Mouse (Mus musculus) gastrocnemius, postnatal 36 days (tissue): Measurements from ENCODE around the gene Scd2. TPM values are rescaled to one million over a fixed set of nuclear protein-coding genes. Genes with fewer than 3 reads are reported as not detected.

Experiments used
- DNase-seq, 2 experiments: peaks; one replicate each; pipeline ENCODE4 v3.0.0; 2022
- intact Hi-C: fragments of 180-260 bp; cut with DNase I; formaldehyde crosslinking; loops from one replicate; pipeline ENCODE4 v1.15.1; 2025
- total RNA-seq, 2 experiments: library from RNA; stranded (reverse); gene quantifications; 2 replicates each; pipeline ENCODE4 v1.2.3; 2021

Gene Scd2
- total RNA-seq, 2 experiments from 2014 or later: 6.4 to 12.3 TPM

DNA sequence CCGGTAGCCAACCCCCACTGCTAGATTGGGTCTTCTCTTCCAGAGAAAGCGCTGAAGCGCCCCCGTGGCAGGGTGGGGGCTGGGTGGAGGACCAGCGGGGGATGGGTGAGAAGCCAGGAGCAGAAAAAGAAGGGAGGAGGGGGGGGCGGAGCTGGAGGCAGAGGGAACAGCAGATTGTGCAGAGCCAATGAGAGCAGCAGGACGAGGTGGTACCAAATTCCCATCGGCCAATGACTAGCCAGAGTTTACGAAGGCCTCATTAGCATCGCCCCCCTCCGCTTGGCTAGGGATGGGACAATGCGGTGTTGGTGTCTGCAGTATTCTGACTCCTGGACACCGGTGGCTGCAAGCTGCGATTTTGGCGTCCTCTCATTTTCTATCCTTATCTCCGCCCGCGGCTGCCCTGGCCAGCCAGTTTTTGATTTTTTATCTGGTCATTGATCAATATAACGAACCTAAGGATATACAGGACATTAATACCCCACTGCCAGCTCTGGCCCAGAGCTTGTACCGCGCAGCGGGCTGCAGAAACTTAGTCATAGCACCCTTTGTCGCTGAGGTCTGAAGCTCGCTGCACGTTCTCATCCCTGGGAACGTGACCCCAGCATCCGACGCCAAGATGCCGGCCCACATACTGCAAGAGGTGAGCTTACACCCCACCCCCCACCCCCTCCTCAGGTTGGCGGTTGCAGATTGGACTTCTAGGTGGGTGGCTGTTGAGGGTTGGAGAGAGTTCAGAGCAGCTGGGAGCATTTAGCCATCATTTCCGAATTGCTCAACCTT is 486 bp downstream of the Scd2 start:
- intact Hi-C loops: loop anchor here (1.0 to 2.0 kb wide), 2 partner anchors 49 to 99 kb away; no protein-coding TSS in a partner anchor
- peak; percentile 74 to 78 for DNase-seq

DNA sequence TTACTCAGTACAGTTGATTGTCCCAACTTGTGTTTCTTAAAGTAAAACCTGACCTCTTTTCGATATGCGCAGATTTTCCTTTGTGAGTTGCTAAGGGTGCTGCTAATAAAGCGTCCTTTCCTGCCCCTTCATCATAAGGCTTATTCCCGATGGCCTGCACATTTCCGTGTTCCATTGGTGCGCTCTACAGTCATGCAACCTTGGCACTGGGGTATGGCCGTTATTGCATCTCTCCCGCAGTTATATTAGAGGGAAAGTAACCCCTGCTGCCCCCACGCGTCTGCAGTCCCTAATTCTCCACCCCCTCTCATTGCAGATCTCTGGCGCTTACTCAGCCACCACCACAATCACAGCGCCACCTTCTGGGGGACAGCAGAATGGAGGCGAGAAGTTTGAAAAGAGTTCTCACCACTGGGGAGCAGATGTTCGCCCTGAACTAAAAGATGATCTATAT is 1.1 kb downstream of the Scd2 start:
- intact Hi-C loops: loop anchor here (1.0 to 2.0 kb wide), 2 partner anchors 49 to 100 kb away; no protein-coding TSS in a partner anchor
- DNase-seq: peak; percentile 77 to 78

DNA sequence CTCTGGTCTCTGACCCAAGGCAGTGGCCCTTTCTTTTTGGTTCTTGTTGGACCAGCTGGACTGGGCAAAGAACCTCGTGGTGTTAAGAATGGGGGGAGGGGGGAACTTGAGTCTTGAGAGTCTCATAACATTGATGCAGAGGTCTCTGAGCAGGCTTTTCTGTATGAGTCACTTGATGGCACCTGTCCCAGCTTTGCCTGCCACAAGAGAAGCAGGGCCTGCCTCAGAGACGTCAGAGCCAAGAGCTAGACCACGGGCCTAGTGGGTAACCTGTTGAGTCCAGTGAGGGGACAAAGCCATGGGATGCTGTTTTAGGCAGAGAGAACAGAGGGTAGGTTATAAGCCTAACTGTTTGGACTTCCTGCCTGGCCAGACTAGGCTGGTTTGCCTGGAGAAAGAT is 1.8 kb downstream of the Scd2 start:
- no peak for DNase-seq
- intact Hi-C loops: loop anchor here (2.0 kb wide), 1 partner anchor 100 kb away; no protein-coding TSS in a partner anchor

DNA sequence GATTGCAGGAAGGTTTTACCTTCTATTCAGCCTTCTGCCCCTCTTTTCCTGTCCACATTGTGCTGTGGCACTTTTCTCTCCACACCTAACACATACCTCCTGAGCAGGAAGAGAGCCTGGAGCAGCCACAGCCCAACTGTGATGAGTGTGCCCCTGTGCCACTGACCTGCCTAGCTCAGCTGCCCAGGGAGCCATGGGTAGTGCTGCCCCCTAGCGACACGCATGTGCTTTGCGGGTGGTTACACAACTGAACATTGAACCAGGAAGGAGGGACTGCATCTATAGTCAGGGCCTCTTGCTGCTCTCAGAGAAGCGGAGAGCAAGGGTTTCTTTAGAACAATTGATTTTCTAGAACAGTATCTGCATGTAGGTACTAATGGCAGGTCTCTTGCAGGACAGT is 2.3 kb downstream of the Scd2 start:
- peak; percentile 77 to 82 for DNase-seq
- intact Hi-C loops: loop anchor here (2.0 kb wide), 1 partner anchor 101 kb away; no protein-coding TSS in a partner anchor

DNA sequence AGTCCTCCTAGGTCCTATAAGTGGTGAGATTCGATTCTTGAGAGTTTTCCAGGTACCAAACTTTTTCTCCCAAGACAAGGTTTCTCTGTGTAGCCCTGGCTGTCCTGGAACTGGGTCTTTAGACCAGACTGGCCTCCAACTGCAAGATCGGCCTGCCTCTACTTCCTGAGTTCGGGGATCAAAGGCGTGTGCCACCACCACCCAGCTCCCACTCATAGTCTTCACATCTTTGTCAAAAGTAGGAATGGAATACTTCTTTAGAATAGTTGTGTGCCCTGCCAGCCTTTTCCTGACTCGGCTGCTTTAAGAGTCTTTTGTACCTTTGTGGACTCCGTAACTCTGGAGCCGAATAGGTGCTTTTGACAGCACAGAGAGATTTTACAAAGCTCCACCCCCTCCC is 2.7 kb downstream of the Scd2 start:
- DNase-seq: no peak
- intact Hi-C loops: no loop called here

DNA sequence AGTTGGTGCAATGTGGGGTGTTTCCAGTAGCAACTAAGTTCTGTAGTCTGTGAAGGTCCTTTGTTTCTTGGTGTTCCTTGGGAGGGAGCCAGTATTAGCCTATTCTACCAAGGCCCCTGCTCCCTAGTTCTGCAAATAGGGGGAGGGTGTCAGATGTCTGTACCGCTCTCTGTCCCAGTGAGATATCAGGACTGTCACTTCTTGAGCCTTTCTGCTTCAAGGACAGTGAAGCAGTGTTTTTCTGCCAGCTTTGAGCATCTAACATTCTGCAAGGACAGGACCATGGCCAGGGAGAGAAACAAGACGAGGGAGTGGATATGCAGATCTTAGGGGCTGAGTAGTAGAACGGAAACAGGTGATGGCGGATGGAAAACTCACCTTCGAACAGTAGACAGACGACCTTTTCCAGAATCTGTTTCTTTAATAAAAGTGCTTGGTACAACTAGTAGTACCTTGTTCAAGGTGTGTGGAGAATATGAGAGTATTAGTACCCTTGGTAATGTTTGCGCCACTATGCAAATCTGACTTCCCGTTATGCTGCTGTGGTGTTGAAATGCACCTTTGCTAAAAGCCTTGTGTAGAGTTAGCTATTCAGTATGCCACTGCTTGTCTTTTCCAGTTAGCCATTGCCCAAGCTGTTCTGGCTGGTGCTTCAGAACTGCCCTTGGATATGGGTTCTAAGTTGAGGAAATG is 3.7 kb downstream of the Scd2 start:
- intact Hi-C loops: no loop called here
- no peak for DNase-seq

DNA sequence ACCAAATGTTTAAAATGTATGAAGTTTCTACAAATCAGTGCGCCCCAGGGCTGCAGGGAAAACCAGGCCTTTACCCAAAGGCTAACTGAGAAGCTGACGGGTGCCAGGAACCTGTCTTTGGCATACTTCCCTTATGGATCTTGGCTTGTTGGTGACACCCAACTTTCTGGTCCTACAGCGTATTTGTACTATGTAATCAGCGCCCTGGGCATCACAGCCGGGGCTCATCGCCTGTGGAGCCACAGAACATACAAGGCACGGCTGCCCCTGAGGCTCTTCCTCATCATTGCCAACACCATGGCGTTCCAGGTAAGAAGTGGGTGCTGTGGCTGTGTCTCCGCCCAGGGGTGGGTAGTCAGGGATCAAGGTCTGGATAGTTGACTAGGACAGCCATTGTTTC is 4.4 kb downstream of the Scd2 start:
- DNase-seq: no peak
- intact Hi-C loops: no loop called here

DNA sequence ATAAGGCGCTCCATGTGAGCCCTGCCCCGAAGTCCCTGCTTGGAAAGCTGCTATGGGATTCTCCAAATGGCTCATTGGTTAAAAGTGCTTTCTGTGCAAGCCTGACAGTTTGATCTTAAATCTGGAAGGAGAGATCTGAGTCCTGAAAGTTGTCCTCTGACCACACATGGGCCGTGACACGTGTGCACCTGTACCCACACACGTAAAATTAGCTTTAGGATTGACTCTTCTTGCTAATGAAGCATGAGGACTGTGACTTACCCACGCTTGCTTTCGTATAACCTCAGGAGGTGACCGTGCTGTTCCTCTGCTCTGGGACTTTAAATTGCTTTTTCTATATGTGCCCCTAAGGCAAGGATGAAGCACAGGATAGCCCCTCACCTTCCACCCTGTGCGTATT is 5.6 kb downstream of the Scd2 start:
- intact Hi-C loops: no loop called here
- no peak for DNase-seq

DNA sequence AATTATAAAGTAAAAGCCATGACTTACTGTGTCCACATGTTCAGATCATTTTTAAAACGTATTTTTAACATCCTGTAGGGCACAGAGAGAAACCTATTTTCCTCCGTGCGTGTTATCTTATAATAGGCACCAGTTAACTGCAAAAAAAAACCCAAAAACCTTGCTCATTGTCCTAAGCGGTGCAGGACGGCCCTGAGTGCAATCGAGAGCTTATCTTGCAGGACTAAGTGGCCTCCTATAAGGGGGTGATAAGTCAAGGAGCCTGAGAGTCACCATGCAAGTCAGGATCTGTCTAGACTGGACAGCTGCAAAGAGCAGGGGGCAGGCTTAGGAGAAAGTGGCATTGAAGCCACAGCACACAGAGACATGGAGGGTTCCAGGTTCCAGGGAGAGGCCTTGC is 6.4 kb downstream of the Scd2 start:
- DNase-seq: no peak
- intact Hi-C loops: no loop called here

DNA sequence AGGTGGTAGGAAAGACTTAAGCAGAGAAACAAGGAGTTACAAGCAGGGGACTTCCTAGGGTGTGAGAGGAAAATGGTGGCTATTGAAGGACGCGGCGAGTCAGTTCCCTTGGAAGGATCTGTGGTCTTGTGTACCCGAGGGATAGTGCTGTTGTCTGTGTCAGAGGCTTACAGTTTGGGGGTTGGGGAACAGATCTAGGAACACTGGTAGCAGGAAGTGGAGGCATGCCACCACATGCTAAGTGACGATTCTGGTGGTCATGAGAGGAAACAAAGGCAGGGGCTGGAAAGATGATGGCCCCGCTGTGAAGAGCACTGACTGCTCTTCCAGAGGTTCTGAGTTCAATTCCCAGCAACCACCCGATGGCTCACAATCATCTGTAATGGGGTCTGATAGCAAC is 7.0 kb downstream of the Scd2 start:
- DNase-seq: no peak
- intact Hi-C loops: no loop called here

DNA sequence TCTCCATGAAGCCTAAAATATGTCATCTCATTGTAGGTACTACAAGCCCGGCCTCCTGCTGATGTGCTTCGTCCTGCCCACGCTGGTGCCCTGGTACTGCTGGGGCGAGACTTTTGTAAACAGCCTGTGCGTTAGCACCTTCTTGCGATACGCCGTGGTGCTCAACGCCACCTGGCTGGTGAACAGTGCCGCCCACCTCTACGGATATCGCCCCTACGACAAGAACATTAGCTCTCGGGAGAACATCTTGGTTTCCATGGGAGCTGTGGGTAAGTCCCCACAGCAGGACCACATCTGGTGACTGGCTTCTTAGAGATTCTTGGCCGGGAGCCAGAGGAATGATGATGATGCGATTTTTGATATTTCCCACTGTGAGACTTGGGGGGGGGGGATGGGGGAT is 7.7 kb downstream of the Scd2 start:
- DNase-seq: peak in 1 of 2 experiments; percentile 14
- intact Hi-C loops: no loop called here

DNA sequence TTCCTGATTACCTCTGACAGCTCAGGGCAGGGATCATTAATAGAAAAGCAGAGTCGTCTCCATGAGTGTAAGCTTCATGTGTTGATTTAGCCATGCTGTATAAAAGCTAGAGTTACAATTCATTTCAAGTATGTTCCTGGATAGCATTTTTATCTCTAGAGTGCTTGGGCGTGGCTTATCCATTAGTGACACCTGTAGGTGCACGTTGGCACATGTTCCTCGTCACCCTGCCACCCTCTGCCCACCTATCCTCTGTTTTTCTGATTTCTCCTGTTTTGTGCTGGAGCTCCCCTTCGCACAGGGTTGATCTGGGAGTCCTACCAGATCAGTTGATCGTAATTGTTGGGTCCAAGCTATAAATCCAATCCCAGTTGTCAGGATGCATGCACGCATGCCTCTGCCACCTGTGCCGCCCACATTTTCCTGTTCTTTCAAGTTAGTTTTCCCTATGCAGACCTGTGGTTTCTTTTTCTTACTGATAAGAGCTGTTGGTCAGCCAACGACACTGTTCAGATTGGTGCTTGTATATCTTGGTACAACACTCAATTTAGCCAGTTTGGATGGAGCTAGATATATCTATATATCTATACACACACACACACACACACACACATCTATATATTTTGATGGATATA is 8.3 kb downstream of the Scd2 start:
- intact Hi-C loops: no loop called here
- DNase-seq: peak in 1 of 2 experiments; percentile 3

DNA sequence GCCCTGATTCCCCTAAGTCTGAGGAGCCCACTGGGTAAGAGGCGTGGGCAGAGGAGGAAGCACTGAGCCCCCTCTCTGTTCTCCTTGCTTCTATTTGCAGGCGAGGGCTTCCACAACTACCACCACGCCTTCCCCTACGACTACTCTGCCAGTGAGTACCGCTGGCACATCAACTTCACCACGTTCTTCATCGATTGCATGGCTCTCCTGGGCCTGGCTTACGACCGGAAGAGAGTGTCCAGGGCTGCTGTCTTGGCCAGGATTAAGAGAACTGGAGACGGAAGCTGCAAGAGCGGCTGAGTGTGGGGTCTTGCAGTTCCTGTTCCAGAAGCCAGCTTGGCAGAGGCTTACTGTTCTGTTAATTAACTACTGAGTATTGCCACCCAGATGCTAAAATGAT is 9.4 kb downstream of the Scd2 start:
- DNase-seq: no peak
- intact Hi-C loops: no loop called here

DNA sequence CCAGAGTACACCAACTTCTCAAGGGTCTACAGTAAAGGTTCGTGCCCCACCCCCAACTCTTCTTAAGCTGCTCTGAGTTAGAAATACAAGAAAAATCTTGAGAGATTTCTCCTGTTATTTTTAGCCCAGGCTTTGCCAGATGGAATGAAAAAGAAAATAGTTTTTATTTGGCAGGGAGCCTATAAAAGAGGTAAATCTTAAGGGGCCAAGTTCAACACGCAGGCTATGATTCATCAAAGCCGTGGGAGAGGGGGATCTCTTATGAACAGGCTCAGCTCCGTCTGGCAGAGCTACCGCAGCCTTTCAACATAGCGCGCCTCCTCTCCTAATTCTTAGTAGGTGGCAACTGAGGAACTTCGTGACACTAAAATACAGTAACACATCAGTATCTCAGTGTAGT is 10.0 kb downstream of the Scd2 start:
- intact Hi-C loops: no loop called here
- no peak for DNase-seq

DNA sequence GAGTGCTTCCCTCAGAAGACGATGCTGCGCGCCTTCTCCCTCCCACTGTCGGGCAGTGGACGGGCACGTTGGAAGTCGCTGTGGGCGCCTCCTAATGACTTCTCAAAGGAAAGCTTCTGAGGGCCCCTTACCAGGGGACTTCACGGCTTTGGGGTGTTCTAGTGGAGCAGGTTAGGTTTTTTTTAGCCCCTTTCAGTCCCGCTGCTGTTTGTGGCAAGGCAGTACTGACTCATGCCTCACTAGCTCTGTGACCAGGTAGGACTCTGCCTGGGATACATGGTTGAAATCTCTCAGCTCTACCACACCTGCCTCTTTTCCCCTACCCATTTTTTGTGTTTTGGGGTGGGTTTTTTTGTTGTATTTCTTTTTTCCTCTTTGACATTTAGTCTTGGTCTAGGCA is 10.9 kb downstream of the Scd2 start:
- DNase-seq: no peak
- intact Hi-C loops: no loop called here

DNA sequence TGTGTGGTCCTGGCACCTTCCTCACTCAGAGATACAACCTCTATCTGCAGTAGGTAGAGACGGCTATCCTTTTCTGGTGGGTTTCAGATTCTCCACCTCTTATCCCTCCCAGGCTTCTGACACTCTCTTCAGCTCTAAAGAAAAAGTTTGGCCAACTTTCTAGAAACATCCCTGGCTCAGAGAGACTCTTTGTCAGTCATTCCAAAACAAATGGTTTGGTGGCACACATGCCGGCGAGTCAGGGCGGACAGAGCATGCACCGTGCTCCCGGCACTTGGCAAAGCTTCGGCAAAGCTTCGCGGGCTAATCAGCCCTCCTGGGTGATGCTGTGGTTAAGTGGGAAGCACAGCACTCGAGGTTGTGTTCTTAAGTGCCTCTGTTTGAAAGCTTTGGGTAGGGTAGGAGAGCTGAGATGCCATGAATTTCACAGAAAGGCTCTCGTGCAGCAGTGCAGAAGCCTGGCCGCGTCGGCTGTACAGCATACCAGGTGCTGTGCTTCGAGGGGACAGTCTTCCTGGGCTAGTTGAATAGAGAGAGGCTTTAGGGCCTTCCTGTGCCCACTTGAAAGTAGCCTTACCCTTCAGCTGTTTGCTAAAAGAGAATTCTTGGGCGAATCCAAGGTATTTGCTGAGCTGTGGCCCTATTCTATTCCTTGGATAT is 11.5 kb downstream of the Scd2 start:
- intact Hi-C loops: no loop called here
- no peak for DNase-seq

DNA sequence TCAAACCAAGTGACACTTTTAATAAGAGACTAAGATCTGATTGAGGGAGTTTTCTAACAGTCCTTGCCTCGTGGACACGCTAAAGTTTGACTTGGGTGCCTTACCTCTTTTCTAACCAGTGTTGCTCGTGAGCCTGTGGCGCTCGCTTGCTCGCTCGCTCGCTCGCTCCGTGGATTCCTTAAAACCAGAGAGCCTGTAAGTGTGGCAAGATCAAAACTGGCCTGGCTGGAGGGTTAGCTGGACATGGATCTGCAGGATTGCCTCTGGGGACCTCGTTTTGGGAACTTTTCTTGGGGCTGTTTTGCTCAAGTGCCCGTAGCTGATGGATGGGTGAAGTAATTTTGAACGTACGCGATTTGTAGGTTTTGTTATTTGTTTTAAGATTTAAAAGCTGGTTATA is 12.2 kb downstream of the Scd2 start:
- intact Hi-C loops: no loop called here
- DNase-seq: no peak

DNA sequence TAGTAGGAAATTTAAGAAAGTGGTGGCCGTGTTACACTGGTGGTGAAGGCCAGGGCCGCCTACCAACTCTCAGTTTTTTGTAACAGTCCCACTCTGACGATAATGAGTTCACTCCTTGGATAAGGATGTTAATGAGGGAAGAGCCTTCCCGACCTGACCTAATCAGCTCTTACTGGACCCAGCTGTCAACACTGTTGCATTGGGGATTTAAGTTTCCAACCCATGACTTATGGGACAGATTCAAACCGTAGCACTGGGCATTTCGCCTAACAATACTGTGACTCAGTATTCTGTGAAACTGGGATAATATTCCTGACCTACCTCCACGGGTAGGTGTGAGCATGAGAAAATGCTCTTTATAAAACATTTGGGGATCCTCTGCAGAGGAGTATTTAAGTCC is 12.7 kb downstream of the Scd2 start:
- intact Hi-C loops: no loop called here
- DNase-seq: no peak

DNA sequence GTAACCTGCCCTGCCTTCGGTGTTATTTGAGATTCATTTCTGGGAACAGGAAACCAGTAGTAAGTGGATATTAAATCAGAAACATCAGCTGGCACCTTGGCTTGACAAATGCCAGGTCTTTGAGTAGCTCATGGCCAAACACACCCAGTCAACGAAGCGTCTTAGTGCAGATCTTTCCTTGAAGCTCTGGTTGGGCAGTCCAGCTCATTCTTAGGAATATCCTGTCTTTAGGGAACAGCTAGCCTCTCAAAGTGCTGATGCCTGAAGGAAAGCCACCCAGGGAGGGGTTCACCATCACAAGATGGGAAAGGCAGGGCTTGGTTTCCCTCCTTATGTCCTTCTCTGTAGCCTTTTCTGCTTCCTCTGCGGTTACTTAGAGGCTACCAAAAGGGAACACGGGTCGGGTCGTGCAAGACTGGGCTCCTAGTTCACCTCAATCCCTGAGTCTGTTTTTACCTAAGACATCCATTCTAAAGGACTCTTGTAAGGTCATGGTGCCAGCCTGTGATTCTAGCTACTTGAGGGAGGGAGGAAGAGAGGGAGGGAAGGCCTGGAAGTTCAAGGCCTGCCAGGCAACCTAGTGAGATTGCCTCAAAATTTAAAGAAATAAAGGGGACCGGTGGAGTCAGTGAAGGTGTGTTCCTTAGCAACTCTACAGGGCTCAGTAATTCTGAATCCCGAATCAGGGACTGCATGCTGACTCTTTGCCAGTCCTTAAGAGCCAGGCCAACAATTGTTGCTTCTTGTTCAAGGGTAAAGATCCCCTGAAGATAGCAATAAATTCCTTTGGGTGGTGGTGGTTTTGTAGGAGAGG is 13.8 kb downstream of the Scd2 start:
- no peak for DNase-seq
- intact Hi-C loops: no loop called here

DNA sequence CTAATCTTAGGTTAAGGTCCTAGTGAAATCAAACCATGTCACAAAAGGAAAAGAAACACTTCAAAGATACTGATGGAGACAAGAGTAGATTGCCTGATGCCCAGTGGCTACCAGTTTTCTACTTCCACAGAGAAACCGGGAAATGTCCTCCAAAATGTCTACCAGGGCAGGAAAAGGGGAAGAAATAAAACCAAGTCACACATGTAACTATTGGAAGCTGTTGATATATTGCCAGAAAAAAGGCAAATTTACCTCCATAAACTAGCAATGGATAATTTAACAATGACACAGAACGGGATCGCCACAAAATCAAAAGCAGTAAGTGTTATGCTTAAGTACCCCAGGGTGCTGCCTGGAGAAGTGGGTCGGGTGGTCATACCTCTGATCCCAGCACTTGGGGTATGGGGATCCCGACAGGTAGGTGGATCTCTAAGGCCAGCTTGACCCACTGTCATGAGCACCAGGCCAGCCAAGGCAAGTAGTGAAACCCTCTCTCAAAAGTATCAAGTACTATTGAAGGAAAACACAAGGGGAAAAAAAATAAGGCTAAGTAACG is 14.5 kb downstream of the Scd2 start:
- DNase-seq: no peak
- intact Hi-C loops: no loop called here
